Mouse (Mus musculus): Measurements from ENCODE around the gene Cd36. TPM values are rescaled to one million over a fixed set of nuclear protein-coding genes. Genes with fewer than 3 reads are reported as not detected.

The Cd36 gene
- polyA plus RNA-seq, 1 experiment, result 256 TPM

GRCm38 (mm10) chr5:17848267-17848666, 40.3 kb downstream of the Cd36 start:
- DNase-seq, result no peak
- TF ChIP-seq POLR2A (IDR thresholded peaks at IDR 0.05; ENCODE audit: borderline replicate concordance, extremely low read depth, low read depth, low read length) (no peak), CTCF (IDR thresholded peaks at IDR 0.05; ENCODE audit: insufficient read depth, low read length) (no peak)
- 56% methylated on average over 1 of the region's 1 CpGs for WGBS
- H3K4me1 ChIP-seq (ENCODE audit: control insufficient read depth, insufficient read depth, low read length), result peaks cover 10% of the 10 kb centered on the region
- peak overlapping the region; percentile 66 for H3K4me3 ChIP-seq (replicated peaks; ENCODE audit: extremely low read depth, low read depth, low read length)

DNA sequence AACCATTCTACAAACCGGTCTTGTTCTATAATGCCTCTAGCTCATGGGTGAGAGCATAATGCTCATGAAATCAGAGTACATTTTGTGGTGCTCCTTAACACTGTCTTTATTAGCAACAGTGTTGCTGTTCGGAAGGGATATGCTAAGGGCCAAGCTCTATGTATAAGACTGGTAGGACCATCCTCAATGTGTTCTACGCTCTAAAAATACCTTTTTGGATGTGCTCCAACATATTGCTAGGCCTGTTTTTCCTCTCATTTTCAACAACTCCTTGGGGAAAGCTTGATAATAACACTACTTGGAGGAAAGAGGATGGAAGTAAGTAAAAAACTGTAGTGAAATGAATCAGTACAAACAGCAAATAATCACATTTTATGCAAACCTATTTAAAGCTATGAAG, 44.7 kb downstream of the Cd36 start:
- peak overlapping the region; percentile 16 for H3K4me3 ChIP-seq (replicated peaks; ENCODE audit: extremely low read depth, low read depth, low read length)
- peaks cover 16% of the 10 kb centered on the region for H3K4me1 ChIP-seq (ENCODE audit: control insufficient read depth, insufficient read depth, low read length)
- 49% methylated on average over 3 of the region's 3 CpGs for WGBS
- TF ChIP-seq CTCF (IDR thresholded peaks at IDR 0.05; ENCODE audit: insufficient read depth, low read length) (no peak), POLR2A (IDR thresholded peaks at IDR 0.05; ENCODE audit: borderline replicate concordance, extremely low read depth, low read depth, low read length) (no peak)
- DNase-seq, result no peak

- DNase-seq, result no peak
- TF ChIP-seq POLR2A (IDR thresholded peaks at IDR 0.05; ENCODE audit: borderline replicate concordance, extremely low read depth, low read depth, low read length) (no peak), CTCF (IDR thresholded peaks at IDR 0.05; ENCODE audit: insufficient read depth, low read length) (no peak)
- 25% methylated on average over 5 of the region's 5 CpGs for WGBS
Observed at GRCm38 (mm10) chr5:17843316-17843715, 45.3 kb downstream of the Cd36 start.

DNA sequence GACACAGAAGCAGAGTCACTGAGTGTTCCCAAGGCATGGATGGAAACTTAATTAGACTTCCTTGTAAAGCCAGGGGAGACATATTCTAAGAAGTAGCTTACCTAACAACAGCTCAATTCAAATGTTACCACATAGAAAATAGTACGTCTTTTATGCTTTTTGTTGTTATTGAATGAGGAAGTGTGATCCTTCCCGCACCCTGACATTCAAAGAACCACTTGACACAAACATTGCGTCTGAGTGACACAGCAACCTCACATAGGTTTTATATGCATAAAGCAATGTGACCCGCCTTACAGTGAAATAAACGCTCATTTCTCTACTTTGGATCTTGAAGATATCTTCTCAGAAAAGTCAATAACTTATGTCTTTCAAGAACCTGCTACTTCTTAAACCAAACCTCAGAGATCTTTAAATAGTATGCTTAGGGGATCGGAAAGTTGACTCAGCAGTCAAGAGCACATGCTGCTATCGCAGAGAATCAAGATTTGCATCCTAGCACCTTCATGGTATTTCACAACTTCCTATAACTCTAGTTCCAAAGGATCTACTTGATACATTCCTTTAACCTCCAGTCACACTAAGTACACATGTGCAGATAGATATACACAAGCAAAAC, 46.4 kb downstream of the Cd36 start:
- no peak for DNase-seq
- H3K4me3 ChIP-seq (replicated peaks; ENCODE audit: extremely low read depth, low read depth, low read length), result no peak overlapping the region
- TF ChIP-seq POLR2A (IDR thresholded peaks at IDR 0.05; ENCODE audit: borderline replicate concordance, extremely low read depth, low read depth, low read length), result no peak
- no peak for TF ChIP-seq CTCF (IDR thresholded peaks at IDR 0.05; ENCODE audit: insufficient read depth, low read length)
- peaks cover 20% of the 10 kb centered on the region for H3K4me1 ChIP-seq (ENCODE audit: control insufficient read depth, insufficient read depth, low read length)
- 43% methylated on average over 7 of the region's 7 CpGs for WGBS

More at GRCm38 (mm10) chr5:17843316-17843715, 45.3 kb downstream of the Cd36 start:
- H3K4me3 ChIP-seq (replicated peaks; ENCODE audit: extremely low read depth, low read depth, low read length), result peak overlapping the region; percentile 9
- peaks cover 20% of the 10 kb centered on the region for H3K4me1 ChIP-seq (ENCODE audit: control insufficient read depth, insufficient read depth, low read length)

GRCm38 (mm10) chr5:17839549-17839948, 49.1 kb downstream of the Cd36 start:
- TF ChIP-seq CTCF (IDR thresholded peaks at IDR 0.05; ENCODE audit: insufficient read depth, low read length), result no peak
- no peak for TF ChIP-seq POLR2A (IDR thresholded peaks at IDR 0.05; ENCODE audit: borderline replicate concordance, extremely low read depth, low read depth, low read length)
- Histone ChIP-seq H3K4me1 (ENCODE audit: control insufficient read depth, insufficient read depth, low read length) (peaks cover 24% of the 10 kb centered on the region), H3K4me3 (replicated peaks; ENCODE audit: extremely low read depth, low read depth, low read length) (no peak overlapping the region)
- no peak for DNase-seq
- 16% methylated on average over 2 of the region's 2 CpGs for WGBS

DNA sequence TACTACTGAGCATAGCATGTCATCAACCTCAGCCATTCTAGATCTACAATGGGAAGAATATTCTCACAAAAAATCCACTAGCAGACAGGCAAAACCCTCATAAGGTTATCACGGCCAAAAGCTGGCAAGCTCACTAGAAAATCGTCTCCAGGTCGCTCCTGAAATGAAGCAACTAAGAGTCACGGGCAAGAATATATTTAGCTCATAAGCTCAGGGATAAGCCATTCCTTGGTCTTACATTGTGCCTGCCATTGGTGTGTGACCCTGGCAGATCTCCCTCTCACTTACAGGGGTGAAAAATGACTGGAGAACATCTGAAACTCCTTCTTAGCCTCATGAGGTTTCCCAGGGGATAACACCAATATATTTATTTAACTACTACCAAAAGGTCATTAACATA, 52.2 kb downstream of the Cd36 start:
- WGBS, result 37% methylated on average over 4 of the region's 4 CpGs
- H3K4me3 ChIP-seq (replicated peaks; ENCODE audit: extremely low read depth, low read depth, low read length), result no peak overlapping the region

DNA sequence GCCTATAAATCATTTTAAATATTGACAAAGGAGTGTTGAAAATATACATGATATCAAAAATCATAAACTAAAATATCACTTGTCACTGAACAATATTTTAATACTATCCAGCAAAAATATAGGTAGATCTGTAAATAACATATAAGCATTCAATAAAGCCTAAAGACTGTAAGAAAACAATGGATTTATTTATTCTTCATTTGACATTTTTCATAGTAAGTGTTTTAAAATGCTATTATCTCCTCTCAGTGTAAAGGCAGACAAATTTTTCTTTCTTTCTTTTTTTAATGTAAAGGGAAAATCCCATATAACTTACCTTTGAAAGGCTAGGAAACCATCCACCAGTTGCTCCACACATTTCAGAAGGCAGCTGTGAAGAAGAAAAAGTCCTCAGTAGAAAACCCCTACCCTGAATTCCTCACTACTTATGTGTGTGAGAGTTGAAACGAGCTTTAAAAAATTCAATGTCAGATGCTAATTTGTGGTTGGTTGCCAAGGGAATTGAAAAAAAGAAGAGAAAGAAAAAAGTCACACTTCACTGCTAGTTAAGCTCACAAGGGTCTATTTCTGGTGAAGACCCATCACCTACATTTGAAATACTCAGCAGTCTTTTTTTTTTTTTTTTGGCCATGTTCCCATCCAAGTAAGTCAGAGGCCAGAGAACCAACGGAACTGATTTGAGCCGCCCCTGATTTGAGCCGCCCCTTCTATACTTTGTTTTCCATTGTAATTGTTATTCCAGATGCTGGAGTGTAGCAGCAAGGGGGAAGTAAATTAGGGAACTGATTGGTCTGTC, 53.1 kb downstream of the Cd36 start:
- Histone ChIP-seq H3K4me3 (replicated peaks; ENCODE audit: extremely low read depth, low read depth, low read length) (no peak overlapping the region), H3K4me1 (ENCODE audit: control insufficient read depth, insufficient read depth, low read length) (peaks cover 16% of the 10 kb centered on the region)
- 9% methylated on average over 4 of the region's 4 CpGs for WGBS
- no peak for DNase-seq
- TF ChIP-seq POLR2A (IDR thresholded peaks at IDR 0.05; ENCODE audit: borderline replicate concordance, extremely low read depth, low read depth, low read length), result no peak

More for the DNA sequence above, 52.2 kb downstream of the Cd36 start:
- no peak for TF ChIP-seq CTCF (IDR thresholded peaks at IDR 0.05; ENCODE audit: insufficient read depth, low read length)
- no peak for TF ChIP-seq POLR2A (IDR thresholded peaks at IDR 0.05; ENCODE audit: borderline replicate concordance, extremely low read depth, low read depth, low read length)
- DNase-seq, result no peak
- peaks cover 15% of the 10 kb centered on the region for H3K4me1 ChIP-seq (ENCODE audit: control insufficient read depth, insufficient read depth, low read length)

- H3K4me3 ChIP-seq (replicated peaks; ENCODE audit: extremely low read depth, low read depth, low read length), result no peak overlapping the region
- DNase-seq, result no peak
- no peak for TF ChIP-seq CTCF (IDR thresholded peaks at IDR 0.05; ENCODE audit: insufficient read depth, low read length)
- no peak for TF ChIP-seq POLR2A (IDR thresholded peaks at IDR 0.05; ENCODE audit: borderline replicate concordance, extremely low read depth, low read depth, low read length)
- 86% methylated on average over 1 of the region's 1 CpGs for WGBS
- H3K4me1 ChIP-seq (ENCODE audit: control insufficient read depth, insufficient read depth, low read length), result peaks cover 14% of the 10 kb centered on the region
Observed at GRCm38 (mm10) chr5:17833797-17834196, 54.8 kb downstream of the Cd36 start.

- DNase-seq, result no peak
- peaks cover 6% of the 10 kb centered on the region for H3K4me1 ChIP-seq (ENCODE audit: control insufficient read depth, insufficient read depth, low read length)
- TF ChIP-seq POLR2A (IDR thresholded peaks at IDR 0.05; ENCODE audit: borderline replicate concordance, extremely low read depth, low read depth, low read length) (no peak), CTCF (IDR thresholded peaks at IDR 0.05; ENCODE audit: insufficient read depth, low read length) (no peak)
- WGBS, result 20% methylated on average over 2 of the region's 2 CpGs
- no peak overlapping the region for H3K4me3 ChIP-seq (replicated peaks; ENCODE audit: extremely low read depth, low read depth, low read length)
Observed at GRCm38 (mm10) chr5:17830536-17830935, 58.1 kb downstream of the Cd36 start.
